Mouse (Mus musculus) liver, adult 2 months (tissue): ENCODE results near the gene Gm13278.
"Not testable (repeated sequence)": the region's sequence is repeated elsewhere in the genome, so short reads cannot be mapped to it uniquely, and the experiment has no call there.

Source experiments
- CTCF ChIP-seq: fragments of 200-500 bp; IDR thresholded peaks from 2 replicates; pipeline ENCODE4 v1.5.1; 2011; ENCODE audit warnings: low read depth, low read length, control low read depth
- POLR2A ChIP-seq: fragments of 200-500 bp; IDR thresholded peaks from 2 replicates; pipeline ENCODE4 v1.6.1; 2011; ENCODE audit warnings: low read length, control low read depth; ENCODE audit not compliant: insufficient read depth; ENCODE audit errors: extremely low read depth

- not testable (repeated sequence) for TF ChIP-seq CTCF, POLR2A
These were observed 17.8 kb upstream of the Gm13278 start, which contains the start of gene Gm13290 for GRCm38 (mm10) chr4:88773534-88773933.
